Mouse (Mus musculus): ENCODE data around the gene Cdh12. TPM values are rescaled to one million over a fixed set of nuclear protein-coding genes. Genes with fewer than 3 reads are reported as not detected.
"Not testable (repeated sequence)": the region's sequence is repeated elsewhere in the genome, so short reads cannot be mapped to it uniquely, and the experiment has no call there.

Gene Cdh12
- polyA plus RNA-seq, 1 experiment: 0.73 TPM

- Histone ChIP-seq H3K27ac (ENCODE audit: control insufficient read depth, insufficient read depth, low read depth, low read length) (no peak overlapping the region), H3K4me1 (ENCODE audit: control insufficient read depth, insufficient read depth, low read length) (no peaks in the 10 kb centered on the region), H3K36me3 (ENCODE audit: control insufficient read depth, insufficient read depth, low read length) (no peaks in the 10 kb centered on the region), H3K27me3 (ENCODE audit: control insufficient read depth, insufficient read depth, low read length) (no peaks in the 10 kb centered on the region), H3K4me3 (ENCODE audit: control insufficient read depth, low read depth, low read length) (no peak overlapping the region)
- TF ChIP-seq POLR2A (IDR thresholded peaks at IDR 0.05; ENCODE audit: control insufficient read depth, low read depth, low read length): no peak
- TF ChIP-seq CTCF (IDR thresholded peaks at IDR 0.05; ENCODE audit: control insufficient read depth, insufficient read depth, insufficient replicate concordance, low read depth, low read length): no peak
These were observed 14.5 kb downstream of the Cdh12 start for GRCm38 (mm10) chr15:20463601-20464000.

GRCm38 (mm10) chr15:20550979-20551378 is 101.9 kb downstream of the Cdh12 start:
- TF ChIP-seq POLR2A (IDR thresholded peaks at IDR 0.05; ENCODE audit: control insufficient read depth, low read depth, low read length) (no peak), CTCF (IDR thresholded peaks at IDR 0.05; ENCODE audit: control insufficient read depth, insufficient read depth, insufficient replicate concordance, low read depth, low read length) (no peak)
- no peaks in the 10 kb centered on the region for H3K36me3 ChIP-seq (ENCODE audit: control insufficient read depth, insufficient read depth, low read length)

GRCm38 (mm10) chr15:20571012-20571411 is 121.9 kb downstream of the Cdh12 start:
- H3K36me3 ChIP-seq (ENCODE audit: control insufficient read depth, insufficient read depth, low read length): no peaks in the 10 kb centered on the region
- TF ChIP-seq CTCF (IDR thresholded peaks at IDR 0.05; ENCODE audit: control insufficient read depth, insufficient read depth, insufficient replicate concordance, low read depth, low read length): no peak
- no peak for TF ChIP-seq POLR2A (IDR thresholded peaks at IDR 0.05; ENCODE audit: control insufficient read depth, low read depth, low read length)
- H3K27ac ChIP-seq (ENCODE audit: control insufficient read depth, insufficient read depth, low read depth, low read length): no peak overlapping the region
- H3K4me1 ChIP-seq (ENCODE audit: control insufficient read depth, insufficient read depth, low read length): no peaks in the 10 kb centered on the region
- H3K4me3 ChIP-seq (ENCODE audit: control insufficient read depth, low read depth, low read length): no peak overlapping the region
- H3K27me3 ChIP-seq (ENCODE audit: control insufficient read depth, insufficient read depth, low read length): no peaks in the 10 kb centered on the region

More at GRCm38 (mm10) chr15:20550979-20551378, 101.9 kb downstream of the Cdh12 start:
- Histone ChIP-seq H3K4me3 (ENCODE audit: control insufficient read depth, low read depth, low read length) (no peak overlapping the region), H3K27ac (ENCODE audit: control insufficient read depth, insufficient read depth, low read depth, low read length) (no peak overlapping the region), H3K4me1 (ENCODE audit: control insufficient read depth, insufficient read depth, low read length) (no peaks in the 10 kb centered on the region), H3K27me3 (ENCODE audit: control insufficient read depth, insufficient read depth, low read length) (no peaks in the 10 kb centered on the region)

DNA sequence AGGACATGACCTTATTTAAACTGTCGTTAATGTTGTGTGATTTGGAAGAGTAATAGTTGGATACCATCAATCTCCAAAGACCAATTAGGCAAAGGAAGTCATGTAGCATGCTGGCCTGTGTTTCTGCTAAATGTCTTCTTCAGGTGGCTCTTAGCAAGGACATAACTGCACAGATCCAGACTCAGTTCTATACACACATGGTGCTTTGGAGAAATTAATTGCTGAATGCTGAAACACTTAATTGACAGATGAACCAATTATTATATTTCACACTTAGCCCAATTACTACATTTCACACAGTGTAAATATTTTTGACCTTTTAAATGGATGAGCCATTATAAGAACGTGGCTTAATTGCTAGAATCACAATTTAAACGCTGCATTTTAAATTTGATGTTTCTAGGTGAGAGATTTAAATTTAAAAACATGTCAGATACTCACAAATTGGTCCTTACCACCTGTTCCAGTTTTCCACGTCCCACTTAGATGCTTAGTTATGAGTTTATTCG is 133.6 kb downstream of the Cdh12 start:
- Histone ChIP-seq H3K27ac (ENCODE audit: control insufficient read depth, insufficient read depth, low read depth, low read length) (no peak overlapping the region), H3K27me3 (ENCODE audit: control insufficient read depth, insufficient read depth, low read length) (no peaks in the 10 kb centered on the region), H3K4me3 (ENCODE audit: control insufficient read depth, low read depth, low read length) (no peak overlapping the region), H3K4me1 (ENCODE audit: control insufficient read depth, insufficient read depth, low read length) (no peaks in the 10 kb centered on the region), H3K36me3 (ENCODE audit: control insufficient read depth, insufficient read depth, low read length) (no peaks in the 10 kb centered on the region)
- TF ChIP-seq CTCF (IDR thresholded peaks at IDR 0.05; ENCODE audit: control insufficient read depth, insufficient read depth, insufficient replicate concordance, low read depth, low read length) (no peak), POLR2A (IDR thresholded peaks at IDR 0.05; ENCODE audit: control insufficient read depth, low read depth, low read length) (no peak)

- H3K36me3 ChIP-seq (ENCODE audit: control insufficient read depth, insufficient read depth, low read length): no peaks in the 10 kb centered on the region
- no peak overlapping the region for H3K4me3 ChIP-seq (ENCODE audit: control insufficient read depth, low read depth, low read length)
- no peaks in the 10 kb centered on the region for H3K27me3 ChIP-seq (ENCODE audit: control insufficient read depth, insufficient read depth, low read length)
- TF ChIP-seq CTCF (IDR thresholded peaks at IDR 0.05; ENCODE audit: control insufficient read depth, insufficient read depth, insufficient replicate concordance, low read depth, low read length) (no peak), POLR2A (IDR thresholded peaks at IDR 0.05; ENCODE audit: control insufficient read depth, low read depth, low read length) (no peak)
- no peak overlapping the region for H3K27ac ChIP-seq (ENCODE audit: control insufficient read depth, insufficient read depth, low read depth, low read length)
- no peaks in the 10 kb centered on the region for H3K4me1 ChIP-seq (ENCODE audit: control insufficient read depth, insufficient read depth, low read length)
These were observed 142.5 kb downstream of the Cdh12 start for GRCm38 (mm10) chr15:20591599-20591998.

DNA sequence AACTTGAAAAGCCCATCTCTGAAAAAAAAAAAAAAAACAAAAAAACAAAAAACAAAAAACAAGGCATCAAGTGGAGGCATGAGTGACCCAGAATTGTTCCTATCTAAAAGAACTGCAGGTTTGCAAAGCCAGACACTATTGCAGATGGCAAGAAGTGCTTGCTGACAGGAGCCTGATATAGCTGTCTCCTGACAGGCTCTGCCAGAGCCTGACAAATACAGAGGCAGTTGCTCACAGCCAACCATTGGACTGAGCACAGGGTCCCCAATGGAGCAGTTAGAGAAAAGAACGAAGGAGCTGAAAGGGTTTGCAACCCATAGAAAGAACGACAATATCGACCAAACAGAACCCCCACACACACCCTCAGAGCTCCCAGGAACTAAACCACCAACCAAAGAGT is 156.7 kb downstream of the Cdh12 start:
- not testable (repeated sequence) for H3K27me3 ChIP-seq (ENCODE audit: control insufficient read depth, insufficient read depth, low read length); H3K27ac ChIP-seq (ENCODE audit: control insufficient read depth, insufficient read depth, low read depth, low read length); H3K36me3 ChIP-seq (ENCODE audit: control insufficient read depth, insufficient read depth, low read length); H3K4me1 ChIP-seq (ENCODE audit: control insufficient read depth, insufficient read depth, low read length); H3K4me3 ChIP-seq (ENCODE audit: control insufficient read depth, low read depth, low read length)

DNA sequence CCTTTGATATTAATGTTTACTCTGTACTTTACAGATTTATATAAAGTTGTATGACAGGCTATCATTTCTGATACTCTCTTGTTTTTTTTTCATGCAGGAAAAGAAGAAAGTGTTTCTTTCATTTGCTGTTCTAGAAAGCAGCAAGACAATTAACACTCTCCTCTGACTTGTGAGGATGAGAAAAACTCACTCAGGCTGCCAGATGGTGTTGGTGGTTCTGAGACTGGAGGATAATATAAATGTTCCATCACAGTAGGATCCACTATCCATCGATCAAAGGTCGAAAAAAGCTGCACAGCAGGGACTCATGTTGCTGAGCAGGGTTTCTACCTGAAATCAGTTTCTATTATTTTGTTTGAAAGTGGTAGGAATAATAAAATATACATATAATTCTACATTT is 185.5 kb downstream of the Cdh12 start:
- Histone ChIP-seq H3K36me3 (ENCODE audit: control insufficient read depth, insufficient read depth, low read length) (no peaks in the 10 kb centered on the region), H3K27me3 (ENCODE audit: control insufficient read depth, insufficient read depth, low read length) (no peaks in the 10 kb centered on the region), H3K4me3 (ENCODE audit: control insufficient read depth, low read depth, low read length) (no peak overlapping the region), H3K27ac (ENCODE audit: control insufficient read depth, insufficient read depth, low read depth, low read length) (no peak overlapping the region), H3K4me1 (ENCODE audit: control insufficient read depth, insufficient read depth, low read length) (no peaks in the 10 kb centered on the region)
- TF ChIP-seq CTCF (IDR thresholded peaks at IDR 0.05; ENCODE audit: control insufficient read depth, insufficient read depth, insufficient replicate concordance, low read depth, low read length): no peak
- no peak for TF ChIP-seq POLR2A (IDR thresholded peaks at IDR 0.05; ENCODE audit: control insufficient read depth, low read depth, low read length)

DNA sequence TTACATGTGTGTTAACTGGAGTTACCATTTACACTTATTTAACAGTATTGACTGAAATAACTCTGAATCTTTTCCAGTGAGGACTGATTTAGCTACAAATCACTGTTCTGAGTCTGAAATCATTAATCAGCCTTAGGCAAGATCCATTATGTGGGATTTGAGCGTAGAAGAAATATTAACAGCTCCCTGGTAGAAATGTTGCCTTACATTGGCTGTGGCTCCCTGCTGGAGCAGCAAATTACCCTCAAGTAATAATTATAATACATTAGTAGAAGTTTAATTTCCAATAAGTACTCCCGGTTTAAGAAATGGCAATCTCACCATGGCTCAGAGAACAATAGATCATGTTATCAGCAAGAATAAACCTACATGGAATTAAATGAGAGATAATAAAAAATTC is 190.1 kb downstream of the Cdh12 start:
- Histone ChIP-seq H3K4me3 (ENCODE audit: control insufficient read depth, low read depth, low read length) (no peak overlapping the region), H3K27ac (ENCODE audit: control insufficient read depth, insufficient read depth, low read depth, low read length) (no peak overlapping the region), H3K36me3 (ENCODE audit: control insufficient read depth, insufficient read depth, low read length) (no peaks in the 10 kb centered on the region), H3K4me1 (ENCODE audit: control insufficient read depth, insufficient read depth, low read length) (no peaks in the 10 kb centered on the region), H3K27me3 (ENCODE audit: control insufficient read depth, insufficient read depth, low read length) (no peaks in the 10 kb centered on the region)
- TF ChIP-seq CTCF (IDR thresholded peaks at IDR 0.05; ENCODE audit: control insufficient read depth, insufficient read depth, insufficient replicate concordance, low read depth, low read length): no peak
